Mouse (Mus musculus) cerebellum, adult 11 months (tissue): ENCODE measurements at regions not wholly inside any gene's neighbourhood (a gene's known extent, or its start where the extent isn't known, plus 50 kb on each side); places are given as distances from the start of the nearest gene placed in this dataset.
"Not testable (repeated sequence)": the region's sequence is repeated elsewhere in the genome, so short reads cannot be mapped to it uniquely, and the experiment has no call there.

ENCODE experiments used
- DNase-seq: peaks from one replicate; pipeline ENCODE4 v3.0.0; 2022

DNA sequence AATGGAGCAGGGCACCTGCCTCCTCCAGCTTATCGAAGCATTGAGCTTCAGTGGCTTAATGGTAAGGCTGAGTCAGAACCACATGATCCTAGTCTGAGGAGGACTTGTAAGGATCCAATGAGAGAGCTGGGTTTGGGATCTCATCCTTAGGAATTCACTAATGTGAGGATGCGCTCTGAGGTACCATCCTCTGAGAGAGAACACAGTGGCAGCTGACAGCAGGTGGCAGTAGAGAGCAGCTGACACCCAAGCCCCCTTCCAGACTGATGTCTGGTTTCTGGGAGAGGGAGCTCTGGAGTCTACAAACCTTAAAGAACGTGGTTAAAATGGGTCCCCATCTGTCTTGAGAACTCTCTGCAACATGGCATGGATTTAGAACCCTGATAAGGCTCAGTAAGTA lies 137.8 kb downstream of the B3glct start:
- DNase-seq, result no peak

DNA sequence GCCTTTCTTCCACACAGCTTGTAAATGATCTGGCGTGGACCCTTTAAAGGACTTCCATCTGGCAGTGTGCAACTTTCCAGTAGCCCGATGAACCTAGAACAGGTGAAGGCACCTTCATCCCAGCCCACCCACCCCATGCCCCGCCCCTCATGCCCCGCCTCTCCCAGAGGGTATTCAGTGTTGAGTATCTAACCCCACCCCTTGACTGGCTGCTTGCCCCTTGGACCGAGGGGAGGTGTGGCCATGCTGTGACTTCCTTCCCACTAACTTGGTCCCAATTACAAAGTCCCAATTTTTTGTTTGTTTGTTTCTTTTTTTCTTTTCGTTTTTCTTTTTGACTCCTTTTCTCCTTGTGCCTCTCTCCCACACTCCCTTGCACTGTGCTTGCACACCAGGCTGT lies 140.8 kb downstream of the B3glct start:
- no peak for DNase-seq

DNA sequence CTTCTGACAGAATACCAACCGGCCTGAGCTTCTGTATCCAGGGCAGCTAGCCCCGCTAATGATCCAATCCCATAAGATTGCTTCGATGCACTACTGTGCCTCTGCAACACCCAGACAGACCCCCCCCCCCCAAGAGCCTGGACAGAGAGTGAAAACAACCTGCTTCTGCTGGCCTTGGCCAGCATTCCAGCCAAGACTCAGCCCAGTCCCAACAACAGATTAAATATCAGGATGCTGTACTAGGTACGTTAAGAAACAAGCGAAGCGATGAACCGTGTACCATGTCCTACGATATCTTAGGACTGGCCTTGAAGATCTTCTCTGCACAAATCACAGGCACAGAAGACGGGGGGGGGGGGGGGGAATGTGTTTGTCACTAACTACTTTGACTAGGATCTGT lies 145.8 kb downstream of the B3glct start:
- DNase-seq, result no peak

DNA sequence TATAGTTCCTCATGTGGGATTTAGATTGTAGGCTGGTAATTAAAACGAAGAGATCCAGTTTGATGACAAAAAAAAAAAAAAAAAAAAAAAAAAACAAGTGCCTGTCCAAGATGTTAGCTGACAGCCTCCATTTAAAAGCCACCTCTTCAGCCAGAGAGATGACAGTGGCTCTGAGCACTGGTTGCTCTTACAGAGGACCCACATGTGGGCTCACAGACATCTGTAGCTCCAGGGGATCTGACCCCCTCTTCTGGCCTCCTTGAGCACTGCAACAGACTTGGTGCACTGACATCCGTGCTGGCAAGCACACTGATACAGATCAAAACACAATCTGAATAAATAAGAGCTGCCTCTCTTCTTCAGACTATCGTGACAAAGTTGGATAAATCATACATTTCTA lies 149.6 kb downstream of the B3glct start:
- no peak for DNase-seq

DNA sequence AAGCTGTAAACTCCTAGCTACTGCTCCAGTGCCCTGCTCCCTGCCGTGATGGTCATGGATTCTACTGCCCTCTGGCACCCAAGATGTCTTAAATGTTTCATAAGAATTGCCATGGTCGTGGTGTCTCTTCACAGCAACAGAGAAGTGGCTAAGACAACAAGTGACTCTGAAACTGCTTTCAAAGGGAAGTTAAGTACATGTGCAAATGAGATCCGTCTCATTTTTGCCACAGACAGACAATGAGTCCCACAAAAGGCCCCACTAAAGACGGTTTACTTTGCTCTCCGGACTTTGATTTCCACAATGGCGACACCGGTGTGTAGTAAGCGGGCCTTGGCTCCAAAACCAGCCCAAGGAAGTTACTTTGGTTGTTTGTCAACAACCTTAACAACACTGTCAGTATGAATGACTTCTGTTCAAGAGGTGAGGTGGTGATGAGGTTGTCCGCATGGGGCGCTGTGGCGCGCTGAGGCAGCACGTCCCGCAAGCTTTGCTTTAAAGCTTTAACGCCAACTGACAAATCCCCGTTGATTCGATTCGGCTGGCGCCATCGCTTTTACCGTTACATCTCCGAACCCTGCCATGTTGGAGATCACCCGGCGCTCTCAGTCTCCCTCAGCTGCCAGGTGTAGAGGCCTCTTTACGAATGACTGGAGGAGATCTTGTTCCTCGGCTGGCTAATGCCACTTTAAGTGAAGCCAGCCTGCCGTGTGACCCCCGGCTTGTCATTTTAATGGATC lies 153.3 kb downstream of the B3glct start:
- peak; percentile 38 for DNase-seq

DNA sequence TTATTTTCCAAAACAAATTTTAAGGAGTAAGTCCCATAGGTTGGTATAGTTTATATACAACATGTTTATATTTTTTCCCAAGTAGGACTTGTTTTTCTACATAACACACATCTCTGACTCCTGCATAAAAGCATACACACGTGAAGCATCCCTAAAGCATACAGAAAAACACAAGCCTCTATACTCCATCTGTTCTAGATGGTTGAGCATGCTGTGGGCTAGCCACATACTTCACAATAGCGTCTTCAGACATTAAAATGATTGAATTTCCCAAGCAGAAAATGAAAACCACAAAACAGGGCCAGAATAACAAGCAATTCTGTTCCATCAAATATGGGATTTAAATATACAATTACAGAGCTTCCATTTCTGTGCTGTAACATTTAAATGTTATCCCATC lies 159.3 kb downstream of the B3glct start:
- DNase-seq, result no peak

DNA sequence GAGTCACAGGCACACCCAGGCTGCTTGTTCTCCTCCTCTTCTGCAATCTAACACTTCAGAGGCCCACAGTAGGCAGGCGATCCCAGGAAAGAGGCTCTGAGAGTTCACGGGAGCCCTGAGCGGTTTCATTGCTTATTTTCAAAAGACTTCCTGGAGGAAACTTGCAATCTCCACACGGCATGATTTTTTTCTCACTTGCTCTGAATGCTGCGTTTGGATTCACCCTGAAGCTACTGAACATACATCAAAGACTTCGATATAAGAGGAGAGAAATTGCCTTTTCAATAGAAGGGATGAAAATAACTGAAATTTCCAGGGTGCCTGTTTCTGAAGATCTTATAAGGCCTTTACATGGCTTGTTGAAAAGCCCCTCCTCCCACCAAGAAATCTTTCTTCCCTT lies 164.5 kb downstream of the B3glct start:
- no peak for DNase-seq

DNA sequence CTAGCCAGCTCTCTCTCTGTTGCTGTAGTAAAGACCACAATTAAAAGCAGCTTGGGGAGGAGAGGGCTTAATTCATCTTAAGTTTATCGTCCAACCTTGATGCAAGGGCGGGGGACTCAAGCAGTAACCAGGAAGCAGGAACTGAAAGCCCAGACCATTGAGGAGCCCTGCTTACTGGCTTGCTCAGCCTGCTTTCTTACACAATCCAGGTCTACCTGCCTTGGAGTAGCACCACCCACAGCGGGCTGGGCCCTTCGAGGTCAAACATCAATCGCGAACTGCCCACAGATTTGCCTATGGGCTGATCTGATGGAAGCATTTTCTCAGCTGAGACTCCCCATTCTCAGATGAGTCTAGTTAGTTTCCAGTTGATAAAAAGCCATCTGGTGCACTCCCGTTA lies 165.3 kb downstream of the B3glct start:
- DNase-seq, result no peak

DNA sequence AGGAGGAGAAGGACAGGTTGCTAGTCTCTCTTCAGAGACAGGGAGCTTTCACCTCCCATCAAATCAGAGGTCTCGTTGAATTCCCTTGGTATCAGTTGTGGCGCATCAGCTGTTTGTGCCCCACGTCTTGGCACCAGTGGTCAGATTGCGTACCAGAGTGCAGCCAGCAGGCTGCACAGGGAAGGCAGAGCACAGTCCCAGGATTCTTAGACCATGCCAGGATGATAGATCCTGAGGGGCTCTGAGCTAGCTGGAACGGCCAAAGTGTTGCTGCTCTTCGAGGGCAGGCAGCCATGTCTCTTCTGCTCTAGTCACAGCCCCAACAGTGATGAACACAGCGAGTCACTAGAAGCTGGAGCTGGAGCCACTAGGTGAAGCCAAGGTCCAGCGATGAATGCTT lies 167.2 kb downstream of the B3glct start:
- no peak for DNase-seq

DNA sequence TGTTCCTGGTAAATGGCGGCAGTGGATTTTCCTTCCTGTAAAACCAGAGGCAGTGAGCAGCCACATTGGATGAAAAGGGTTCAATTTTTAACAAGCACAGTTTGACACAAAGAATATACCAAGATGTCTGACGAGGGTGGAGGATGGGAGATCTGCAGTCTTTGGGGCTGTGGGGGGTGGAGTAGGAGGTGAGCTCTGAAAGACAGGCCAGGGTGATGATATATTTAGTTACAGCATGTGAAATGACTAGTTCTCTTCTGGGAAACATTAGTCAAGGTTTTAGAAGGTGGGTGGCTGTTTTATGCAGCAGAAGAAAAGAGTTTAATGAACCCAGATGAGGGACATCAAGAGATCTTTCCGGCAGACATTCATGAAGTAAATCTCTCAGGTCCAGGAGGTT lies 170.0 kb upstream of the Rxfp2 start:
- DNase-seq, result no peak

DNA sequence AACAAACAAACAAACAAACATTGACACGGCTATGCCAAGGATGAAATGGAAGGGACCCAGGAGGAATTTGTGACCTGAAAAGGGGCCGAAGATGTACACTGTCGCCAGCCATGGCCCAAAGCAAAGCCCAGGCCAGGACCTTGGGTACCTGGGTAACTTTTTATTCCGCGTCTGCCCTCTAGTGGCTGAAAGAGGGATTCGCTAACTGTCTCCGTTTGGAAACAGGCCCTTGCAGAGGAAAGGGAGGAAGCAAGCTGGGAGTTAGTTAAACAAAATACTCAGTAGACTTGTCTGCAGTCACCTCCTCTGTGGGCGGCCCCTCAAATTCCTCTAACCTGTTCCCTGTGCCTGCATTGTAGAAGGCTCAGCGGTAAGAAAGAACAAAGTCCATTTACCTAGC lies 167.5 kb upstream of the Rxfp2 start:
- peak; percentile 34 for DNase-seq

DNA sequence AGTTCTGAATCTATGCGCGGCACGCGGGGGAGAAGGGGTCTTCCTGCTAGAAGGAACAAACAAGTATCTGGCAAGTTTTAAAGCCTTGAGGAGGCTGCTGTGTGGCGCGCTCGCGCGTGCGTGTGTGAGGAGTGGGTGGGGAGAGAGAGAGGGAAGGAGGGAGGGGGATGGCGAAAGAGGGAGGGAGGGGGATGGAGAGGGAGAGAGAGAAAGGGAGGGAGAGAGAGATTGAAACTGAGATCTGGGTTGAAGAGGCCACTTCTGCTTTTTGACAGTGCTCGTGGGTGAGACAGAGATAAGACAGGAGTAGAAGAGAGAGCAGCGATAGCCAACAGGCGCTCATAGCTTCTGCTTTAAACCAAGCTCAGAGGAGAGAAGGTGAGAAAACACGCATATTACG lies 166.0 kb upstream of the Rxfp2 start:
- DNase-seq, result no peak

DNA sequence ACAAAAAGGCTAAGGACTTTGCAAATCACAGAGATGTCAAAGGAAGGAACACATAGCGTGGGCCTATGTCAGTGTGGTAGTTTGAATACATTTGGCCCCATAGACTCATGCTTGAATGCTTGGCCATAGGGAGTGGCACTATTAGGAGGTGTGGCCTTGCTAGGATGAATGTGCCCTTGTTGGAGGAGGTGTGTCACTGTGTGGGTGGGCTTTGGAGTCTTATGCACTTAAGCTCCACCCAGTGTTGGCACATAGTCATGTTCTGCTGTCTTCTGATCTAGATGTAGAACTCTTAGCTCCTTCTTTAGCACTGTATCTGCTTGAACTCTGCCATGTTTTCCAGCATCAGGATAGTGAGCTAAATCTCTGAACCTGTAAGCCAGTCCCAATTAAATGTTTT lies 162.4 kb upstream of the Rxfp2 start:
- DNase-seq, result no peak

DNA sequence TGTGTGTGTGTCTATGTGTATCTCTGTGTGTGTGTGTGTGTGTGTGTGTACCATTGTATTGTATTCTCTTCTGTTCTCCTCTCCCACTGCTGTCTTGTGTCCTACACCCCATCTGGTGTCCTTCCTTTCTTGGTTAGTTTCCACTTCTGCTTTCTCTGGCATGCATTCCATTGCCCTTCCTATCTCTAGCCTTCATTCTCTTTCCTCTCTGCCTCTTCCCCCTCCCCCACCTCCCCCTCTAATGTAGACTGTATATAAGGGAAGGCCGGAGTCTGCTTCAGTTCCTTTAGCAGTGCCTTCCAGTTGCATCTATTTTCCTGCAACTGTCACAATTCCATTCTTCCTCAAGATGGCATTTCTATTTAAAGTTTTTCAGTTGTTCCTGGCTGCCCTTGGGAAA lies 161.5 kb upstream of the Rxfp2 start:
- no peak for DNase-seq

DNA sequence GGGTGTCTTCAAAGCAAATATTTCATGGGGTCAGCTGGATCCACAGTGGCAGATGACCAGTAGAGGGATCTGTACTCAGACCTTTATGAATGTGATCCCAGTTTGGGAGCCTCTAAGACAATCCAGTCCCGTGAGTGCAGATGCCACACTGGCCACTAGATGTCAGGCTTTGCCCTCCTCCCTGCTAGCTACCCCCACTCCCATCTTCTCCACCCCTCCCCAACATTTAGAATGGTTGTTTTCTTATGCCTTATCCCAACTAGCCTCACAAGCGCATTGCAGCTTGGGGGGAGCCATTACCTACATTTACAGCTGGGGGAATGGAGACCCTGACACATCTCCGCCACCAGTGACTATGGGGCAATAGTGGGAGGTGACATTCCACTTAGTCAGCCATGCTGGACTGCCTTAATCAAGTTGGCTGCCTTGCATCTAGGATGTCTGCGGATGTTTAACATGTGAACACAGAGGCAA lies 156.9 kb upstream of the Rxfp2 start:
- no peak for DNase-seq

DNA sequence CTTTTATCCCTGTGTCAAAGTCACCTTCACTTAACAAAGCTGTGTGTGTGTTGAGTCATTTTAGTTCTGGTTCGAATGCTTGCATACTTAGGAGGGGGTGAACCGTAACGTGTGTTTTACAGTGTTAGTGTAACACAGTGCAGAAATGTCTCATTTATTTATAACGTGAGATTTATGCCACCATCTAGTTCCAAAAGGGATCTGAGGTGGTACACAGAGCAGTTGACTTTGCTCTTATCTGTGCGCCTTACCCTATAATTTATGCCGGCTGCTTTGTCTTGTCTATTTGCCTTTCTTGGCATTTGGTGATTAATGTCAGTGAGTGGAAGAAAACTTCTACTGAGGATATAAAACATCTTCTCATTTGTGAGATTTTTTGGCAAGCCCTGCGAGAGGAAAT lies 150.5 kb upstream of the Rxfp2 start:
- no peak for DNase-seq

DNA sequence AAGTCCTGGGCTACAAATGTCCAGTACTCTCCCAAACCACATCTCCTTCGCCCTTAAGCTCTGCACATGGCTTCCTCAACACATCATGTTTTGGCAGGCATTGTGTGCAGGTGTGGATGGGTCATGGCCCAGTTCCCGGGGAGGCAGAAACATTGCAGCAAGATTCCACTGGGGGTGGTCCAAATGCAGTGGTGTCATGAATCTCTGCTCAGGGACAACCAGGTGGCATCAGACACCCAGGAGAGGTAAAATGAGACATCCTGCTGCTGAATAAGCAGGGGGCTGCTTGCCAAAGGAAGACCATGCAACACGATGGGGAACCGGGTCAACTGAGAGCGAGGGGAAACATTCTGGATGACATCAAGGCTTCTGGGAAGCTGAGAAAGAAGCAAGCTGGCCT lies 149.0 kb upstream of the Rxfp2 start:
- no peak for DNase-seq

DNA sequence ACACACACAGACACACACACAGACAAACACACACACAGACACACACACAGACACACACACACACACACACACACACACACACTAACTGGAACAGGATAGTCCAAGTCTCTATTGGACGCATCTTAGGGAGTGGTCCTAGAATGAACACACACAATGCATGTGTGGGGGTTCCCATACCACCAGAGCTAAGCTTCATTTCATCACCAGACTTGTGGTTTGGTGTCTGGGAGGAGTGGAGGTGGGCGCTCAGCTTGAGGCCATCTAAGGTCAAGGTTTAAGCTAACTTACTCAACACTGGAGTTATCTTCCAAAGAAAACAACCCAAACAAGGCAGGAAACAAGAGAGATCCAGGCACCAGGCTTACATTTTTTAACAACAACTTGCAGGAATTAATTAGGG lies 147.9 kb upstream of the Rxfp2 start:
- no peak for DNase-seq

DNA sequence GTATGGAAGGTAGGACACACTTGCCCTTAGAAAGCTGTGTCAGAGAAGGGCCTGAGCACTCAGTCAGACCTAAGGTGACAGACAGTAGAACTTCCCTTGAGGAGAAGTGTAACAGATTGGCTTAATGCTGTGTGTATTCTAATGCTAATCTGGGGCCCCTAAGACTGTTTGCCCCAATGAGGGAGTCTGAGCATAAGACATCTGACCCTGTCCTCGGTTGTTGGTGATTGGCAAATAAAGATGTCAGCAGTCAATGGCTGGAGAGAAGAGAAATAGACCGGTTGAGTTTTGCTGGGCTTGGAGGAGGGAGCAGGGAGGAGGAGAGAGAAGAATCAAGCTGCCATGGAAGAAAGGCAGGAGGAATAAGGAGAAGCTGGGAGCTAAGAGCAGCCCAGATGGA lies 147.0 kb upstream of the Rxfp2 start:
- DNase-seq, result no peak

DNA sequence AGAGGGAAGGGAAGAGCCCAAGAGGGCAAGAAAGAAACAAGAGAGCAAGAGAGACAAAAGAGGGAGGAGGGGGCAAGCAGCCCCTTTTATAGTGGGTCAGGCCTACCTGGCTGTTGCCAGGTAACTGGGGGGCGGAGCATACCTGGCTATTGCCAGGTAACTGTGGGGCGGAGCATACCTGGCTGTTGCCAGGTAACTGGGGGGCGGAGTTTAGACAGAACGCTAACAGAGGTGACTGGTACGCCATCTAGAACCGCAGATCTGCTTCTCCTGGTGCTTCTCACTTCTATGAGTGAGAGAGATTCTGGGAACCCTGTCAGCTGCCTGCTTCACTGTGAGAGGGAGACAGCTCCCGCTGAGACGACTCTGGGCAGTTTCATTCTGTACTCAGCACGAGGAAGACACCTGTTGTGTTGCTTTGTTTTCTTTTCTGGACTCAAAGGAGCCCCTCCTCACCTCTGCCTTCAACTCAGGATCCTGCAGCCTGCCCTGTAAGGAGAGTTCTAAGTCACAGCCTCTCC lies 144.9 kb upstream of the Rxfp2 start:
- no peak for DNase-seq

DNA sequence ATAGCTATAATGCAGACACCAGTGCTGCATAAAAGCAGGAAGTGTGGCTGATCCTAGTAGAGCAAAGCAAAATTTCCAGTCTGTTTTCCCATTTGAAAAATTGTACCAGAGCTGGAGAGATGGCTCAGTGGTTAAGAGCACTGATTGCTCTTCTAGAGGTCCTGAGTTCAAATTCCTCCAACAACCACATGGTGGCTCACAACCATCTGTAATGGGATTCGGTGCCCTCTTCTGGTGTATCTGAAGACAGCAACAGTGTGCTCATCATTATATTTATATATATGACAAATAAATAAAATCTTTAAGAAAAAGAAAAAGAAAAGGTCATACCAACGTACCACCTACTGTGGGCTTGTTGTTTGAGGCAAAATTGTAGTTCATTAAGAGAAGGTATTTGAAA lies 144.1 kb upstream of the Rxfp2 start:
- DNase-seq, result no peak

DNA sequence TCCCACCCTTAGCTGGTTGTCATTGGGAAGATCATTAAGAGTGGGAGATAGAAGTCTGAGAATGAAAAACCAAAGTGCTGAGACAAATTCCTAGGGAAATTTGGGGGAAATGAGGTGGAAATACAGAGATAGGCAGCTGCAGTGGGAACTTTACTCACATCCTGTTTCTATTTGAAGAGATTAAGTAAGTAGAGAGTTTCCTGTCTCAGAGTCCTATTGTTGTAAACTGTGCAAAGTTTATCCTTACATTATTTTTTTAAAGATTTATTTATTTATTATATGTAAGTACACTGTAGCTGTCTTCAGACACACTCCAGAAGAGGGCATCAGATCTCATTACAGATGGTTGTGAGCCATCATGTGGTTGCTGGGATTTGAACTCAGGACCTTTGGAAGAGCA lies 126.0 kb upstream of the Rxfp2 start:
- not testable (repeated sequence) for DNase-seq

DNA sequence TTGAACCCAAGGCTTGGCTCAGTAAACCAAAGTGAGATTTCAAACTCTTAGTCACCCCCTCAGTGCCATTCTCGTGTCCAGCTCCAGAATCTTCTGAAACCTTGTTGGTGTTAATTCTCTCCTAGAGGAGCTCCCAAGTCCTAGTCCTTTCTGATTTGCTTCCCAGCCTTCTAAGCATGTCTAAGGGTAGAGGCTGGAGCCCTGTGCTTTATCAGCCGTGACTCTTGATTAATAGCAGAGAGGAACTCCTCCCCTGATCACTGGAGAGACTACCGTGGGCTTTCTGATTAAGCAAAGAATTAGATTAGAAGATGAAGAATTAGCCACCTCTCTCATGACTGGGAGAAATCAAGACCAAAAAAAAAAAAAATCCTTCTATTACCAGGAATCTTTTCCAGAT lies 111.5 kb upstream of the Rxfp2 start:
- DNase-seq, result no peak

DNA sequence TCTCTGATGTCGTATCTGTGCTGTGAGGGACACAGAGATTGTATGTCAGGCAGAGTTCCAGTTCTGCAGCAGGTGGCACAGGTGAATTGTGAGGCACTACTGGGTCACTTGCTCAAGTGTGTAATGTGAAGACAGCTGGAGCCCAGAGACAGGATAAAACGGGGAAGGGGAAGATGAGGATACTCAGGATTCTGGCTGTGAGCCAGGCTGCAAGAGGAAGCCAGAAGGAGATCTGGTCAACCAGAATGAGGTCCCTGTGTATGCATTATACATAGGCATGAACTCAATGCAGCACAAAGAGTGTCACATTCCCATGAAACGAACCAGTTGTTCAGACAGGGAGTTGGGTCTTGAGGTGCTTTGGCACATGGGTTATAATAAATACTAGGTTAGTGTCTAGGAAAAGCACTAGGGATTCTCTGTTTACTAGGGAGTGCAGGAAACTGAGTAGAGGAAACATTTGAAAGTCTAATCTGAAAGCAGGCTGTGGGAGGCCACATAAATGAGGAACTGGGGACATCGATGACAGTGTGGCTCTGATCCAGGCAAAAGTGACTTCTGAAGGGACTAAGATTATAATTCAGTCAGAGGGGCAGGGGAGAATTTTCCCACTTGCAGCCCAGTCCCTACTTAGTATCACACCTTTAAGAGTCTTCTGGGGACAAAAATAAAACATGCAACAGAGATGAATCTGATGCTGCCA lies 109.9 kb upstream of the Rxfp2 start:
- no peak for DNase-seq
